Mouse (Mus musculus) right cerebral cortex, adult 2 months (tissue): ENCODE measurements around the gene Acvr1c.

ENCODE experiments used
- DNase-seq, 2 experiments: peaks; one replicate each; pipeline ENCODE4 v3.0.0; 2021 to 2022; ENCODE audit warnings: low spot score in 2 of 2

Acvr1c gene

GRCm38 (mm10) chr2:58282259-58282910 lies 75.3 kb downstream of the Acvr1c start:
- DNase-seq: peak; percentile 29 to 41

GRCm38 (mm10) chr2:58281046-58281445 lies 76.6 kb downstream of the Acvr1c start:
- DNase-seq: no peak

GRCm38 (mm10) chr2:58279163-58279562 lies 78.5 kb downstream of the Acvr1c start:
- no peak for DNase-seq

DNA sequence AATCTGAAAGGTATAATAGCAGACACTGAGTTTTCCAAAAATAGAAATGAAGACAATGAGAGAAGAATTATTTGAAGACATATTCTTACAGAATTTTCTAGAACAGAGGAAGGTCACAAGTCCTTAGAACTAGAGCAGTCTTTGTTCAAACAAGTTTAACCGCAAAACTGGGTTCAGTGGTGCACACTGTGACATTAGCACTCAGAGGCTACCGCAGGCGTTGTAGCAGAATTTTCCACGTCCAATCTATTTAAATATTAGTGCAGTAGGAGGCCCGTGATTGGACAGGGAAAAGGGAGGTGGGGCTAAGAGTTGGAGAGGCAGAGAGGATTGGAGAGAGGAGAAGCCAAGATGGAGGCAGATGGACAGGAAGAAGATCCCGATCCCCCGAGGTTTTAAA lies 81.2 kb downstream of the Acvr1c start:
- no peak for DNase-seq

GRCm38 (mm10) chr2:58240639-58241038 lies 117.1 kb downstream of the Acvr1c start:
- DNase-seq: peak; percentile 26 to 31

DNA sequence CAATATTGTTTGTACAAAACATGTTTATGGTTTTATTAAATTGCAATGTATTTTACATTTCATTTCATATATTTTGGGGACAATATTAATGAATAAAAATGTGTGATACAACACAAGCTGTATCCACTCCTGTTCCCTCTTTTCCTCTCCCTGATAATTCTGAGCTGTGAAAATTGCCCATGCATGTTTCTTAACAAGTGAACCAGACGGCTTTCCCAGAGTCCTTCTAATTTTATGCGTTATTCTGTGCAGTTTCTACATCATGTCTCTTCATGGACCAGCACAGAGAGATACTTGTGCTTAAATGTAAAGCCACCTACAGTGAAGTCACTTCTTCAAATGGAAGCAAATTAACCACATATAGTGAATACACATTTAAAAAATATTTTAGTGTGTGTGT lies 120.2 kb downstream of the Acvr1c start:
- DNase-seq: no peak
